Mouse (Mus musculus): ENCODE results near the gene Pax3.

Pax3 gene

DNA sequence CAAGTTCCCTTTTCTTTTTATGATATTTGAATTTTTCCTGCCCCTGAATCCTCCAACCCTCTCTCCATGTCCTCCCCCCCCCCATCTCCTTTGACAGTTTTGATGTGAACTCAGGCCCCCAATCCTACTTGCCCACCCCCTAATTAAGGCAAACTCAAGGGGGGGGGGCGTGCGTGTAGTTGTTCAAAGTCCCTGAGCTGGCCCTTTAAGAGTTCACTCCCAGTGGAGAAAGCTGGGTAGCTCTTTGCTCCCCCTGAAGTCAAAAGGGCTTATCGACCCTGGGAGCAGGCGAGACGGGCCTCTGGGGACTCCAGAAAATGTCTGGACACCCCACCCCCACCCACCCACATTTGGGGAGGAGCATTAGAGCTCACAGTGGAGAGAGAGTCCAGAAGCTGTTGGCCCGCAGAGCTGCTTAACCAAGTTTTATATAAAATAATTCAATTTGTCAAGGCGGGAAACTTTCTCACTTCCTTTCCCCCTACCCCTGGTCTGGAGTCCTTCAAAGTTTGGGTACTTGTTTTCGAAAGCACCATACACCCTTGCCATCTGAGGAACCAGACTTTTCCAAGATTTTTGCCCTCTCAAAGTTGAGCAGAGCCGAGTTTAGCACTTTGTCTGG lies 1.5 kb upstream of the Pax3 start:
- DNase-seq: no peak

DNA sequence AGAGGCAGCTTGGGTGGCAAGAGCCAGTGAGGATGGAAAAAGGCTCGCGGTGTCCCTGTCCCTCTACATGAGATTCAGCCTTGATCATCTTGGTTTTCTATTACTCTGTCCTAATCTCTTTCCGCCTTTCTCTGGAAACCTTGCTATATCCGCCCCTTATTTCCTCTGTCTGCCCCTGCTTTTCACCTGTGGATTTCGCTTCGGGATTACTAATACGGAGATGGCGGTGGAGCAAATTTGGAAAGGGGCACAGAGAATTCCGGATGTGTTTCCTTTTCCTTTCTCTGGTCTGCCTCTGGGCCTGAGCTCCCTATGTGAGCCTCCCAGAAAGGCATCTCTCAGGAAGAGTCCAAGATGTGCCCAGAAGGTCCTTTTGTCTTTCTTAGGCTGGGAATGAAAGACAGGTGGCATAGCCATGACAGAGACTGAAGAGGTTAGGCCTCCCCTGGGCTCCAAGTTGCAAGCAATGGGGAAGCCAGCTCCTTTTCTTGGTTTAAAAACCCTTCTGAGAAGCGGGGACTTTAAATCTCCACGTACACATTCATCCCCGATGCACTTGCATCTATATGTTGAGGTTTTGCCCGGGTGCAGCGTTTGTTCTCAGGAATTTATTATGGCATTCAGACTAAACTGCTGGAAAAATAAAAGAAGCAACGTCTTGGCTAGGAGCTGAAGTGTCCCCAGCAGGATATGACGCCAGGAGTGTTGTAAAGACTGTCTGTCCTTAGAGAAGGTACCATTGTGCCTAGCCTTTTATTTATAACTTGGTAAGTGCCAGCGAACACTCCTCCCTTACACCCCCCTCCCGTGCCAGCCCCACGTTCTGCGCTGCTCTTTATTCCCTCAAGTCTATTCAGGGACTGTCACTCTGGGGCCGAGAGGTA lies 659 bp upstream of the Pax3 start:
- DNase-seq: no peak

DNA sequence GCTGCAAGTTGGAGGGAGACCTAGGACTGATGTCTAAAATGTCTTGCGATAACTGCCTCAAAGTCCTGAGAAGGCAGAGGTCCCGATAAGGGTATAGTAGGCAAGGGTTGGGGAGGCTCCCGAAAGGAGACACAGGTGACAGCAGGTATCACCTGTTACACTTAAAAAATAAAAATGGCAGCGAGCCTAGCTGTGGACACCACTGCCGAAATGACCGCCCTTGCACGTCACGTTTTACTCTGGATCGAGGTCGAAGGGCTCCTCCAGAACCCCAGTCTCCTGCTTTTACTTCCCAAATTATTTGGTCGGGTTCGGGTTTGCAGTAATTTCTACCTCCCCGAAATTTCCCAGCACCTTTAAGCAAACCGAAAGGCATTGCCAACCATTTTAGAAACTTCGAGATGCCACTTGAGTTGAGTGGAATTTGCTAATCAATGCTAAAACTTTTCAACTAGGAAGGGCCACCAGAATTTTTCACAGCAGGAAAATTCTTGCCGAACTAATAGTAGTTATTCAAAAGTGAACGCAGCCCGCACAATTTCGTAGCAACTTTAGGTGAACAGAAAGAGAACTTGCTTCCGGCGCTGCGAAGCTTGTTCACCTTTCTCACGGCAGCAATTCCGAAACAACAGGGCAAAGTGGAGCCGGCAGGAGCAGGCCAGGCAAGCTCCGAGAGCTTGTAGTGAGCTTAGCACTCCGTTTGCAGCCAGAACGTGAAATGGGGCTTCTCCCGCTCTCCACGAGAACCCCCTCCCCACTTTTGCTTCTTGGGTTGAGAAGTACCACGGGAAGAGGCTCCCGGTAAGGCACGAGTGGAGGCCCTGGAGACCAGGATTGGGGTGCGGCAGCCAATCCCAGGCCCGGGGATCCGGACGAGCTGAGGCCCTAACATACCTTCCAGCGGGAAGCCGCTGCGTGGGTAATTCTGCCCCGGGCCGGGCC lies 892 bp downstream of the Pax3 start:
- DNase-seq: no peak

DNA sequence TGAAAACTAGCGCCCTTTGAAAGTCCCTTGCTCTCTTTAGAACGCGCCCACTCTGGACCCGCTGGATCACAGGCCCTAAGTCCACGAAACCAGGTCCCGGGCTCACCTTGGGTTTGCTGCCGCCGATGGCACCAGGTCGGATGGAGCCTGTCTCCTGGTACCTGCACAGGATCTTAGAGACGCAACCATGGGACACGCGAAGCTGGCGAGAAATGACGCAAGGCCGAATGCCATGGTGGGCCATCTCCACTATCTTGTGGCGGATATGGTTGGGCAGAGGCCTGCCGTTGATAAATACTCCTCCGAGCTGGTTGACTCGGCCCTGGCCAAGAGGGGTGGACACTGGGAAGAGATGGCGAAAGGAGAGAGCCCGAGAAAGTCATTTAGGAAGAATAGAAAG lies 1.8 kb downstream of the Pax3 start:
- DNase-seq: no peak

DNA sequence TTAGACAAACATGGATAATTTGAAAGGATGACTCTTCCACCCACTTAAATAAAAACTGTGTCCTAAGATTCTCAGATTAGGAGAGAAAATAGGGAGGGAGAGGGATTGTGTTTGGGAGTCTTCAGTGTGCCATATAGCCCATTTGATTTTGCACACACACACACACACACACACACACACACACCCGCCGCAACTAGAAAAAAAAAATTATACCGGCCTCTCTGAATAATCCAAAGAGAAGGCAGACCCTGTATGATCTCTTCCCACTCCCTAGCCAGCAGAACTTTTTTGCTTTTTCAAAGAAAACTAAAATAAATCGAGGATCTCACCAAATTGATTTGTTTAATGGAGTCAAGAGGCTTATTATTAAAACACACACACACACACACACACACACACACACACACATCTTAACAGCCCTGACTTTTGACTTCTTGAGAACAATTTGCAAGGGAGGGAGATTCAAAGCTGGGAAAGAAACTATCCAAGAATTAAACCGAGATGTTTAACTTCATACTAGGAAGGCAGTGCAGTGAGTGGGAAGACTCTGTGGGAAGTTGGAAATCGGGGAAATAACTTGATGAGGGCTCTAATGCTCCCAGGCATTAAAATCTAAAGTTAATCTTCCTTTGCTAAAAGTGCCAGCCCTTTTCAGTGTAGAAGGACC lies 2.4 kb downstream of the Pax3 start:
- DNase-seq: no peak

DNA sequence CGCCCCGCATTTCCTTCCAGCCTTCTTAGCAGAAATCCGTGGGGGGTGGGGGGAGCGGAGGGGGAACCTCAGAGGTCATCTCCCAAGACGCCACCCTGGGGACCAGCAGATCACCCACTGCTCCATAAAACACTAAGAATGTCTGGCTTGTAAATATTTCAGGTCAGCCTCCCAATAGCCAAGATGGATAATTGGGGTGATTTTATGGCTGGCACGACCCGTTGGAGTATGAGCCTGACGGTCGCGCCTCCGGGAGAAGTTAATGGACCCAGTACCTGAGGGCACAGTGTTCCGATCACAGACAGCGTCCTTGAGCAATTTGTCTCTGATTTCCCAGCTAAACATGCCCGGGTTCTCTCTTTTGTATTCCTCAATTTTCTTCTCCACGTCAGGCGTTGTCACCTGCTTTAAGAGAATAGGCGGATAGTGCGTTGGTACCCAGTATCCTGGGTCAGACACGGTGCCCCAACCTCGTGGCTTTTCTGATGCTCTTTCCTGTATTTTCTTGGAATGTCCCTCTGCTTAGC lies 3.4 kb downstream of the Pax3 start:
- no peak for DNase-seq

DNA sequence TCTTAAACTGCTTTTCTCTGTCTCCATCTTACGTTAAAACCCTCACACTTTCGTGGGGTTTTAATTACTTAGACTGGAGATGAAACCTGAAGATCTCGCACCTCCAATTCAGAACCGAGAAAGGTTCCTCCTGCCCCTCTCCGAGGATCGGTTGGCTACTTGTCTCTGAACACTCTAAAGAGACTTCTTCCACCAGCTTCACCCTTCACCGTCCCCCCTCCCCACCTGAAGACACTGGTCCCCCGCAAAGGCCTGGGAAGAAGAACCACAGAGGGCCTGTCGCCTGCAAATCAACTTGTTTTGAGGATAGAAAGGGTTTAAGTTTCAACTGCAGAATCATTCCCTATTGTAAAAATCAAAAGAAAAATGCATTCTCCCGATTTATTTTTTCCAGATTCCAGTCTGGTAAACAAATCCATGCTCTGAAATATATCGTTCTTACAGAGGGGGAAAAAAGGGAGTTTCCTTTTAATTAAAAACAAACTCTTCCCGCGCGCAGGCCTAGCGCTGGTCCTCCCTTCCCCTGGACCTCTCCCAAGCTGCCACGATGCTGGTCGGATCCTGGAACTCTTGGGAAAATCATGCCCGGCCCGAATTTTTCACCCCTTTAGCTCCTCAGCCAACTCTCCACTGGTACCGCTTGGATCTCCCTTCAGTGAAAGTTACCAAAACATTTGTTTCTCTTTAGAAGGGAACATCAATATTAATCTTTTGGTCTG lies 4.0 kb downstream of the Pax3 start:
- no peak for DNase-seq

DNA sequence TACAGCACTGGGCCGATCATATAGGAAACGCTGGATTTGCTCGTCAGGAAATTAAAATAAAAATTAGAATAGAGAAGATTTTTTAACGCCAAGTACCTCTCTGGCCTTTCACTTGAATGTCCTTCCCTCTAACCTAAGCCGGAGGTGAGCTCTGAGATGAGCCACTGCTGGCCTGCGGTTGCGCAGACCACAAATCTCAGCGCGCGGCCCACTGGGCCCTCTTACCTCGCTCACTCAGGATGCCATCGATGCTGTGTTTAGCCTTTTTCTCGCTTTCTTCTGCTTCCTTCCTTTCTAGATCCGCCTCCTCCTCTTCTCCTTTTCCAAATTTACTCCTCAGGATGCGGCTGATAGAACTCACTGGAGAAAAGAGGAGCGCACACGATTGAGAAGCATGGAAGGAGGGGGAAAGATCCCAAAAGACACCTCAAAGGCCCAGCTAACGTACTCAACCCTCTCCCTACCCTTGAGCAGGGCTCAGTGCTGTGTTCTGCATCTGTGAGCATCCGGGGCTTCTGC lies 4.7 kb downstream of the Pax3 start:
- DNase-seq: no peak

DNA sequence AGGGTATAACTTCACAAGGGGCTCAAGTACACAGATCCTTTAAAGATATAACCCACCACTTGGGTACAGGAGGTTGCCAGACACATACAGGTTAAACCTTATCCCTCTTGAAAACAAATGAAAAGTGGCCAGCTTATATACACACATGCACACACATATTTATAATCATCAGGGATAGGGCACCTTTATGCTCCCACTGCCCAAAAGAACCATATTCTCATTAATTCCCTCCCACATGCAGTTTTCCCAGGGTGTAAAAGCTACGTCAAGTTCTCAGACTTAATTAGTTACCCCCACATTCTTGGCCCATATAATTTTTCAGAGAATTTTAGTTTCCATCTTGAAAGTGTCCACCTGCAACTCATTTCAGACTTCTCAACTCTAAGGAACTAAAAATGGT lies 5.2 kb downstream of the Pax3 start:
- no peak for DNase-seq

DNA sequence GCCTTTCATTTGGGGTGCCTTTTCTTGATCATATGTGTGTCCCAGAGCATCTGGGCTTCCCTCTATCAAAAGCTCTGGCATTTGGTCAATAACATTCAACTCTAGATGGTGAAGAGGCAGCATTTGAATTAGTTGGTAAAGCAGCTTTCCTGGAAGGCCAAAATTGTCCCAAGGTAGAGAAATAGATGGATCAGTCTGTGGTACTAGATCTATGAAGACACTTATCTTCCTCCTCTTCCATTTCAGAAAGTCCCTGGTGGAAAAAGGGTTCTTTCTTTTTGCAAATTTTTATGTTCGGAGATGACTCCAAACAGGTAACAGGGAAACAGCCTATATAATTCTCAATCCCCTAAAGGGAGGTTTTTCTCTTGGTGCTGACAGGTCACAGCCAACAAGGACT lies 5.6 kb downstream of the Pax3 start:
- no peak for DNase-seq

DNA sequence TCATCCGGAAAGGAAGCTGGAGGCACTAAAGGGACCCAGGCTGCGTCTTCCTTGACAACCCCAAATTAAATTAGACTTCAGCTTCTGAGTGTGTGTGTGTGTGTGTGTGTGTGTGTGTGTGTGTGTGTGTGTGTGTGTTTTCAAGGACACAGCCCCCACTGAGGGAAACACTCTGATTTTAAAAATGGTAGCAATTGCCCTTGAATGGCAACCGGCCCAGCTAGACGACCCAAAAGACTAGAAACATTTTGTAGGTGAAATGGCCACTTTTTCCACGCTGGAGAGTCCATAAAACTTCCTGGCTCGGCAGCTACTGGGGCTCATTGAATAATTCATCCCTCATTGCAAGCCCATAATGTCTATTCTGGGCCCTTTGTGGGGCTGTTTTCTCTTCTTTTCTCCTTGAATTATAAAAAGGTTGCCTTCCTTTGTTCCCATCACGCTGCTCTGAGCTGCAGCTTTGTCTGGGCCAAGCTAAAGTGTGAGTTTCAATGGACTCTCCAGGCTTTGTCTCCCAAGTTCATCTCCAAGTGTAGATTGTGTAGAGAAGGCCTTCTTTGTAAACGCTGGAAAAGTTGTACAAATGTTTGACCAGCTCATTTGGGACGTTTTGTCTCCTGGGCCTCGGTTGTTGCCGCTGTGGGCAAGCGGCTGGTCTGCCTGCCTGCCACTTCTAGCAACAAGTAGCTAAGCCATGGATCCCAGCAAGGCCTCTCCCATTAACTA lies 6.4 kb downstream of the Pax3 start:
- no peak for DNase-seq

DNA sequence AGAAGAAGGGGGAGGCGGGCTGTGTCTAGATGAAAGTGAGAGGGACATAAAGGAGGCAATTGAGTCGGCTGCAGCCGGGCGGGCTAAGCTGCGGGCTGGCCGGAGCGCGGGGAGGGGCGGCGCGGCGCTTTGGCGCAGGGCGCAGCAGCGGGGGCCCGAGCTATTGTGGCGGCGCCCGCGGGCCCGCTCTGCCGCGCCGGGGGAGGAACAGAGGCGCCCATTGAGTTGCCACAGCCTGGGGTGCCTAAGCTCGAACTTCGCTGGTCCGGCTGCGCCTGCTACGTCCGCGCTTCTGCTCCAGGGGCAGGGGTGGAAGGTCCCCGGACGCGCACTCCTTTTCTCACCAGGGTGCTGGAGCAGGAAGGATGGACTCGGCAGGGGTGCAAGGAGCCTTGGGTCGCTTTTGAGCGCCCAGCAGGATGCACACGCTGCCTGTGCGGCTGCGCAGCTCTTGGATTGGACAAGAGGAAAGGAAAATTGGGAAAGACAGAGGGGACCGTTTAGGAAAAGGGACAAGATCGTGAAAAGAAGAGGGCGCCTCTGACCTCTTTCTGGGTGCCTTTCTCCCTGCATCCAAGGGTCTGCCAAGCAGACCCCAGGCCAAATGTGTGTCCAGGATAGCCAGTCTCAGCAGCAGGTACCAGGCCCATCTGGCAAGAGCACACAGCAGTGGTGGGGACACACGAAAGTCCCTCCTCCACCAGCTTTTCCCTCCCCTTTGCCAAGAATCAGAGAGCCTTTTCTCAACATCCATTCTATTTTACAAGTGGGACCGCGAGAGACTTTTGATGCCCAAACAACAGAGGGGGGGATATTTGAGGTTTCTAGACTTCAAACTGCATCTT lies 7.2 kb downstream of the Pax3 start:
- DNase-seq: no peak

DNA sequence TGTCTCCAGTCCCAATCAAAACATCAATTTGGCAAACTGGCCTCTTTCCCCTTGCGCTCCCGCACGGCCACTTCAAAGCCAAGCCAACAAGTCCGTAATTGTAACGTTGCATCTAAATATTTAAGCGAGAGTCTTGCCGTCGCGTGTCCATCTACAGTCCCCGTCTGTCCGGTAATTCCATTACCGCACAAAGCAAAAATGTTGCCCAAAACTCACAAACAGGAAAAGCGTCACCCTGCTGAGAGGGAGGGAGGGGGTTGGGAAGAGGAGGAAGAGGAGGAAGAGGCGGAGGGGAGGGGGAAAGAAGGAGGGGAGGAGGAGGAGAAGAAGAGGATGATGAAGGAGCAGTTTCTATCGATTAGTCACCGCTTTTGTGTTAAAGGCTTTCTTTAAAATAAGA lies 7.9 kb downstream of the Pax3 start:
- DNase-seq: no peak

DNA sequence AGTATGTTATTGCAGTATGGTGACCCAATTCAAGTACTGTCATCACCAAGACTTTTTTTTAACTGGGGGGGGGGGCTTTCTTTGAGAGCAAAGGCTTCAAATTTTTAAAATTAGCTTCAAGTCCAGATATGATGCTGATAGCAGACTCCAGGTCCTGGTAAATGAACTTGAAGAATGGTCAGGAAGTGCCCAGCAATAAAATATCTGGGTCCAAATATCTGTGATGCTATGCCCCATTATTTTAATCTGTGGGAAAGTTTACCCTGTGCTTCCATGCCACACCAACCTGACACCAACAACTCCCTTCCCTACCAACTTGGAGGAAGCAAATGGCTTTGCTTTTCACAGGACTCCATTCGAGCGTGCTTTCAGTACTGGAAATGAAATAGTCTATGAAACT lies 8.6 kb downstream of the Pax3 start:
- no peak for DNase-seq

DNA sequence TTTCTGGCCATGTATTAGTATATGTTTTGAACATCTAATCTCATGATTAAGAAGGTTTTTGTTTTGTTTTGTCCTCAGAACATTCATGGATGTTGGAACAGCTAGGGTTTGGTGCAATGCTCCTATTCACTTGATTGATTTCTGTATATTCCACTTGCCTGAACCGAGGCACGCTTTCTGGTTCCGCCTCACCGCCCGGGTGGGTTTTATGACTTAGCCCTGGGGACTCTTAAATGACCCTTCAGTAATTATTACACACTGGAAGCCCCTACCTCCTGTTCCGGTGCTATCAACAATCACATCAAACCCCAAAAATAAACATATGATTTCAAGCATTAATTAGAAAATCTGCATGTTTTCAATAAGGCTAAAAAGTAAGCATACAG lies 9.2 kb downstream of the Pax3 start:
- DNase-seq: no peak

DNA sequence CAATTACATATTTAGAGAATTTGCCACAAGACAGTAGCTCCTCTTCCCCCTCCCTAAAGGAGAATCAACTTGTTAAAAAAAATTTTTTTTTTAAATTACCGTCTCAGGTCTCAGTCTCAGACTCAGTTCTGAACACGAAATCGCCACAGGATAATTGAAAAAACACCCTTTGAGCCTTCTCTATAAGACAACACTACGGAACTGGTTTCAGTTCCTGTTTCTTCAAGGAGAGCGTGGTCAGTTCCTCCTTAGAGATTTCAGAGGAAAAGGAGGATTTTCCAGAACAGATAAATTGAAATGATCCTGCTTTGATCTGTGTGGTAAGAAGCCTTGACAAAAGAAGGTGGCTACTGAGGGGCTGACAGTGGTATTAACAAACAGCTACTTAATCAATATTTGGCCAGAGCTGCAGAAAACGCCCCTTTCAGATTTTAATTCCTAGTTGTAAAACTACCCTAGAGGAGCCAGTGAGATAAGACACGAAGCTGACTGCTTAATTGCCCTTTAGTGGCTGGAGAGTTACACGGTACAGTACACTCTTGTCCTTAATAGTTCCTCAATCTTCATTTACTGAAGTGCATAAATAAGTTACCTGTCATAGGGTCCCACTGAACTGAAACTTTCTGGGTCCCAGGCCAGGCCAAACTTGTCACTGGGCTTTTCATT lies 9.7 kb downstream of the Pax3 start:
- DNase-seq: no peak

DNA sequence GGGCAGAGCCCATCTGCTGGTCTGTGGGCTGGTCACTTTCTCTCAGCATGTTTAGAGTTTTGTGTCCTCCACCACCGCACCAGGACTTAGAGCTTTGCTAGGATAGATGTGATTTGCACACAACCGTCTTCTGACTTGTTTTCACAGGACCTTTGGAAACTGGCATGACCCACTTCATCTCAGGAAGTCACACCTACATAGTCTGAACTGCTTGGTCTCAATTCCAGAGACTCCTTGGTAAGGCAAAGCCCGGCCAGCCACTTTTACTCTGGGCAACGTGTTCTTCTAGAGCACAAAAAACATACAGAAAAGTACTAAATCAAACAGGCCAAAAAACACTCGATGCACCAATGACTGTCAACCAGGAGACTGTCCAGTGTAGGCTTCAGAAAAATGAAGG lies 14.0 kb downstream of the Pax3 start:
- no peak for DNase-seq

DNA sequence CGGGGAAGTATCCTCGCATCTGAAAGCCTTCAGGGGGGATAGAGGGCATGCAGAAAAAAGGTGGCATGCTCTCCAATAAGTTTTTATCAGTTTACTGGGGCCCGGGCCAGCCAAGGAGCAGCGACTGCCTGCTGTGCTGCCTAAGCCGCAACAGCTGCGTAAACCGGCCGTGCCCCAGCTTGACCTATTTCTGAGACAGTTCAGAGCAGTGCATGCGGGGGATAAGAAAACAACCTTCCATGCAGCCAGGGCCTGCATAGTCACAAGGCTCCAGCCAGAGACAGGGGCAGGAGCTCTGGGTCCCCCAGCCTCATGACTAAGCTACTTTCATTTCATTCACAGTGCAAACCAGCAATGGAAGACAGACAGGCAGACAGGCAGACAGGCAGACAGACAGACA lies 15.1 kb downstream of the Pax3 start:
- DNase-seq: no peak

DNA sequence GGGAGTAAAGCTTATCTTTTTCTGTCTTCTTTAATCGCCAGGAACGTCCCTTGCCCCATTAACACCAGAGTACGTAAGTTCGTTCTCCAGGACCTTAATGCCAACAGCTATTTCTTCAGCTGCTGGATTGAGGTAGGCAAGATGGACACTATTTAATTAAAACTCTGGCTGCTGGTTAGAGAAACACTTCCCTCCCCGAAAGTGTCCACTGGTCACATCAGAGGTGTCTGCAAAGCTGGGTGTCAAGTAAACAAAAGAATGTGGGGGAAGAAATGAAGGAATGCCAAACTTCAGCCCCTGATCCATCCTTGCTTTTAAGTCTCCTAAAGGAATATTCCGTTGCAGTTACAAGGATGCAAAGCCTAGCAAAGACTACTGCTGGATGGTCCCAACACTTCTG lies 24.6 kb downstream of the Pax3 start:
- no peak for DNase-seq

DNA sequence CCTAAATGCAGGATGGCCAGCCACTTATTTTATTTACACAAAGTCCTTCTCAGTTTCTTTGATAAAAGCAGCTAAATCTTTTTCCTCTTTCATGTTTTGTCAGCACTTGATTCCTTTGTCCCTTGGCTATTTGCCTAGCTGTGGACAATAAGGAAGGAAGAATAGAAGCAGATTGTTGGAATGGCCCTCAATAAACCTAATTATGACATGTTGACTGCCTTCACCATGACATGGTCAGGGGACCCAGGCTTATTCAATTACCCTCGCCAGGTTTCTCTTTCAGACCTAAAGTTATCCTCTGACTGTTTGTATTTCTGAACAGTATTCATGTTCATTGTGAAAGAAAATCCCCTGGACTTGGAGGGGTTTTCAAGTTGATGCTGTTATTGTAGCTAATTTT lies 25.3 kb downstream of the Pax3 start:
- no peak for DNase-seq
